Mouse (Mus musculus): Measurements from ENCODE around the gene Vtcn1. TPM values are rescaled to one million over a fixed set of nuclear protein-coding genes. Genes with fewer than 3 reads are reported as not detected.

Gene Vtcn1
- polyA plus RNA-seq (2012; rRNA removed) = 1.3 TPM in 2 replicates

GRCm38 (mm10) chr3:100825225-100825965 lies at the start of gene Vtcn1:
Vtcn1 (plus strand) TSS chr3:100825459.
- Histone ChIP-seq H3K4me1 (ENCODE audit: control insufficient read depth, insufficient read depth, low read length) (no peaks in the 10 kb centered on the region), H3K27ac (ENCODE audit: control insufficient read depth, insufficient read depth, low read depth, low read length) (no peak within 1 kb of the TSS)

GRCm38 (mm10) chr3:100776967-100777366 lies 48.3 kb upstream of the Vtcn1 start:
- Histone ChIP-seq H3K4me1 (ENCODE audit: control insufficient read depth, insufficient read depth, low read length) (no peaks in the 10 kb centered on the region), H3K36me3 (ENCODE audit: control insufficient read depth, insufficient read depth, low read length) (no peaks in the 10 kb centered on the region), H3K27ac (ENCODE audit: control insufficient read depth, insufficient read depth, low read depth, low read length) (no peak overlapping the region), H3K4me3 (ENCODE audit: control insufficient read depth, low read depth, low read length) (no peak overlapping the region), H3K27me3 (ENCODE audit: control insufficient read depth, insufficient read depth, low read length) (no peaks in the 10 kb centered on the region)
- TF ChIP-seq POLR2A (IDR thresholded peaks at IDR 0.05; ENCODE audit: control insufficient read depth, low read depth, low read length) (no peak), CTCF (IDR thresholded peaks at IDR 0.05; ENCODE audit: control insufficient read depth, insufficient read depth, insufficient replicate concordance, low read depth, low read length) (no peak)

More at GRCm38 (mm10) chr3:100825225-100825965, at the start of gene Vtcn1:
- Histone ChIP-seq H3K4me3 (ENCODE audit: control insufficient read depth, low read depth, low read length) (no peak within 1 kb of the TSS), H3K27me3 (ENCODE audit: control insufficient read depth, insufficient read depth, low read length) (no peaks in the 10 kb centered on the region), H3K36me3 (ENCODE audit: control insufficient read depth, insufficient read depth, low read length) (no peaks in the 10 kb centered on the region)
- no peak for TF ChIP-seq POLR2A (IDR thresholded peaks at IDR 0.05; ENCODE audit: control insufficient read depth, low read depth, low read length)
- no peak for TF ChIP-seq CTCF (IDR thresholded peaks at IDR 0.05; ENCODE audit: control insufficient read depth, insufficient read depth, insufficient replicate concordance, low read depth, low read length)

GRCm38 (mm10) chr3:100777568-100777967 lies 47.7 kb upstream of the Vtcn1 start:
- TF ChIP-seq CTCF (IDR thresholded peaks at IDR 0.05; ENCODE audit: control insufficient read depth, insufficient read depth, insufficient replicate concordance, low read depth, low read length) (no peak), POLR2A (IDR thresholded peaks at IDR 0.05; ENCODE audit: control insufficient read depth, low read depth, low read length) (no peak)
- no peaks in the 10 kb centered on the region for H3K4me1 ChIP-seq (ENCODE audit: control insufficient read depth, insufficient read depth, low read length)

GRCm38 (mm10) chr3:100786076-100786475 lies 39.2 kb upstream of the Vtcn1 start:
- H3K4me1 ChIP-seq (ENCODE audit: control insufficient read depth, insufficient read depth, low read length) = no peaks in the 10 kb centered on the region
- TF ChIP-seq CTCF (IDR thresholded peaks at IDR 0.05; ENCODE audit: control insufficient read depth, insufficient read depth, insufficient replicate concordance, low read depth, low read length) (no peak), POLR2A (IDR thresholded peaks at IDR 0.05; ENCODE audit: control insufficient read depth, low read depth, low read length) (no peak)
- H3K36me3 ChIP-seq (ENCODE audit: control insufficient read depth, insufficient read depth, low read length) = no peaks in the 10 kb centered on the region
- no peaks in the 10 kb centered on the region for H3K27me3 ChIP-seq (ENCODE audit: control insufficient read depth, insufficient read depth, low read length)
- no peak overlapping the region for H3K4me3 ChIP-seq (ENCODE audit: control insufficient read depth, low read depth, low read length)
- no peak overlapping the region for H3K27ac ChIP-seq (ENCODE audit: control insufficient read depth, insufficient read depth, low read depth, low read length)

More at GRCm38 (mm10) chr3:100777568-100777967, 47.7 kb upstream of the Vtcn1 start:
- H3K36me3 ChIP-seq (ENCODE audit: control insufficient read depth, insufficient read depth, low read length) = no peaks in the 10 kb centered on the region
- no peaks in the 10 kb centered on the region for H3K27me3 ChIP-seq (ENCODE audit: control insufficient read depth, insufficient read depth, low read length)
- no peak overlapping the region for H3K4me3 ChIP-seq (ENCODE audit: control insufficient read depth, low read depth, low read length)
- no peak overlapping the region for H3K27ac ChIP-seq (ENCODE audit: control insufficient read depth, insufficient read depth, low read depth, low read length)

DNA sequence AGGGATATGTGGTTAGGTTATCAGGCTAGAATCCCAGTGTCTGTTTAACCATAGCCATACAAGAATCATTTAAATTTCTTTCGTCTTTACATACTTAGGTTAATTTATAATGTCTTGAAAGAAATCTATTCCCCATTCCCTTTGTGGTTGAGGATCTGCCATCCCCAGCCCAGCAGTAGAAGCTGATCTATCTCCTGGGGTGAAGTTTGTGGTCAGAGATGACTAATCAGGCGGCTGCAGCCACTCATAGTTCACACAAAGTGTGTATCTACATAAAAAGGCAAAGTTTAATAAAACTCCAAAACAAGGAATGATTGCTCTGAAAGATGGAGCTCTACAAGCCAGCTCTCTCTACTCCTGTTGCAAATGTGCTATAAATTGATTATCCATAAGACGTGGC lies 33.6 kb upstream of the Vtcn1 start:
- no peak overlapping the region for H3K4me3 ChIP-seq (ENCODE audit: control insufficient read depth, low read depth, low read length)
- H3K36me3 ChIP-seq (ENCODE audit: control insufficient read depth, insufficient read depth, low read length) = no peaks in the 10 kb centered on the region
- no peaks in the 10 kb centered on the region for H3K27me3 ChIP-seq (ENCODE audit: control insufficient read depth, insufficient read depth, low read length)
- H3K27ac ChIP-seq (ENCODE audit: control insufficient read depth, insufficient read depth, low read depth, low read length) = no peak overlapping the region
- H3K4me1 ChIP-seq (ENCODE audit: control insufficient read depth, insufficient read depth, low read length) = no peaks in the 10 kb centered on the region; the same call in 1 of the 2 replicates
- TF ChIP-seq POLR2A (IDR thresholded peaks at IDR 0.05; ENCODE audit: control insufficient read depth, low read depth, low read length) (no peak), CTCF (IDR thresholded peaks at IDR 0.05; ENCODE audit: control insufficient read depth, insufficient read depth, insufficient replicate concordance, low read depth, low read length) (no peak)

DNA sequence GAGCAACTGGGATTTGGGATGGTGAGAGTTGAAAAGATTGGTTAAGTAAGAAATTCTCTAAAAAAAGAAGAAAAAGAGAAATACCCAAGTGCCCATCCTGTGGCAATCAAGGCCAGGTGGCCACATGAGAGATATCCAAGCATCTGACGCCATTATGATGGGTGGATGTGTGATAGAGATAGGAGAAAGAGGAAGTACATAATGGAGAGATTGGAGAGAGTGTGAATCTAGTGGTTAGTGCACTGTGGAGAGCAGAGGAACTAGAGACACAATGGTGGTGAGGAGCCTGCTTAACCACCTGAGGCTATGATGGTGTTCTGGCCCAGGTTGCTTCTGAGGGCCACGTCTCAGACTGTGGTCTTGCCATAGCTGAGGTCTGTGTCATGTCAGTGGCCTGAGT lies 31.9 kb upstream of the Vtcn1 start:
- Histone ChIP-seq H3K27me3 (ENCODE audit: control insufficient read depth, insufficient read depth, low read length) (no peaks in the 10 kb centered on the region), H3K4me3 (ENCODE audit: control insufficient read depth, low read depth, low read length) (no peak overlapping the region), H3K36me3 (ENCODE audit: control insufficient read depth, insufficient read depth, low read length) (no peaks in the 10 kb centered on the region), H3K27ac (ENCODE audit: control insufficient read depth, insufficient read depth, low read depth, low read length) (no peak overlapping the region), H3K4me1 (ENCODE audit: control insufficient read depth, insufficient read depth, low read length) (peaks cover 2% of the 10 kb centered on the region; the same call in 1 of the 2 replicates)
- TF ChIP-seq CTCF (IDR thresholded peaks at IDR 0.05; ENCODE audit: control insufficient read depth, insufficient read depth, insufficient replicate concordance, low read depth, low read length) (no peak), POLR2A (IDR thresholded peaks at IDR 0.05; ENCODE audit: control insufficient read depth, low read depth, low read length) (no peak)

DNA sequence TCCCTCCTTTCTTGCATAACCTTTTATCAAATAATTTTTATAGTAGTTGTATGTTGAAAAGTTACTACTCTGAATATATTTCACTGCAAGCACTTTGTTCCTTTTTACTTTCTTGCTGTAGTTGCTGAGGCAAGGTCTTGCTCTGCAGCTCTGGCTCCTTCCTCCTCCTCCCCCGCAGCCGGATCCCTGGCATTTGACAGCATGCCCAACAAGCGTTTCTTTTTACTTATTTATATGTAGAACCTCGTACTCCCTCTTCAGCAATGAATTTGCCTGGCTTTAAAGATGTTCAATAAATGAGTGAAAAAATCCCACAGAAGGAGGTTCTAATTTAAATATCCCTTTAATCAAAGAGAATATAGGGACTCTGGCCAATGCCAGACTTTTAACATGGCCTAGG lies 28.7 kb upstream of the Vtcn1 start:
- Histone ChIP-seq H3K36me3 (ENCODE audit: control insufficient read depth, insufficient read depth, low read length) (no peaks in the 10 kb centered on the region), H3K27ac (ENCODE audit: control insufficient read depth, insufficient read depth, low read depth, low read length) (no peak overlapping the region), H3K4me3 (ENCODE audit: control insufficient read depth, low read depth, low read length) (no peak overlapping the region), H3K27me3 (ENCODE audit: control insufficient read depth, insufficient read depth, low read length) (no peaks in the 10 kb centered on the region), H3K4me1 (ENCODE audit: control insufficient read depth, insufficient read depth, low read length) (peaks cover 2% of the 10 kb centered on the region; the same call in 1 of the 2 replicates)
- TF ChIP-seq CTCF (IDR thresholded peaks at IDR 0.05; ENCODE audit: control insufficient read depth, insufficient read depth, insufficient replicate concordance, low read depth, low read length) (no peak), POLR2A (IDR thresholded peaks at IDR 0.05; ENCODE audit: control insufficient read depth, low read depth, low read length) (no peak)
